Mouse (Mus musculus) kidney, embryonic 16.5 days (tissue): ENCODE results near the gene Lrrc57. TPM values are rescaled to one million over a fixed set of nuclear protein-coding genes. Genes with fewer than 3 reads are reported as not detected.

ENCODE experiments used
- ATAC-seq: fragments of 200-750 bp; cut with Nextera tagmentation; 2 replicates; pipeline ENCODE4 v1.8.0; 2017; ENCODE audit warnings: moderate TSS enrichment; ENCODE audit not compliant: low FRiP score, low TSS enrichment
- H3K27ac ChIP-seq: fragments of 300-500 bp; sonication (generic); 2 replicates; pipeline ENCODE4 v1.5.1; 2014; ENCODE audit warnings: low read length
- H3K27me3 ChIP-seq: fragments of 300-500 bp; sonication (generic); 2 replicates; pipeline ENCODE4 v1.6.1; 2014; ENCODE audit warnings: low read length, control low read depth, mixed read lengths; ENCODE audit not compliant: insufficient read depth
- H3K36me3 ChIP-seq: fragments of 300-500 bp; sonication (generic); 2 replicates; pipeline ENCODE4 v1.6.1; 2014; ENCODE audit warnings: low read length, control low read depth, mixed read lengths; ENCODE audit not compliant: insufficient read depth
- H3K4me1 ChIP-seq: fragments of 300-500 bp; sonication (generic); 2 replicates; pipeline ENCODE4 v1.6.1; 2014; ENCODE audit warnings: low read length, control low read depth, mixed read lengths; ENCODE audit not compliant: insufficient read depth
- H3K4me2 ChIP-seq: fragments of 300-500 bp; sonication (generic); replicated peaks from 2 replicates; pipeline ENCODE4 v1.6.1; 2014; ENCODE audit warnings: low read depth, low read length
- H3K4me3 ChIP-seq: fragments of 300-500 bp; sonication (generic); 2 replicates; pipeline ENCODE4 v1.5.1; 2014; ENCODE audit warnings: mild to moderate bottlenecking, low read length
- H3K9ac ChIP-seq: fragments of 300-500 bp; sonication (generic); replicated peaks from 2 replicates; pipeline ENCODE4 v1.6.1; 2014; ENCODE audit warnings: low read length
- H3K9me3 ChIP-seq: fragments of 300-500 bp; sonication (generic); 2 replicates; pipeline ENCODE4 v1.6.1; 2016; ENCODE audit warnings: low read length, control low read depth
- WGBS: fragments of 180-500 bp; shearing (Covaris S2); extraction: QIAGEN DNeasy Blood & Tissue Kit; methylation state at CpG from one replicate; pipeline ENCODE4 v1.1.7; 2014; 5-methylcytosine and 5-hydroxymethylcytosine counted together
- polyA plus RNA-seq: library from polyadenylated mRNA; unstranded; fragments of >200 nt; fragmentation: Nextera tagmentation; extraction: Ambion mirVana; gene quantifications from 2 replicates; pipeline ENCODE4 v1.2.1, GENCODE M21; 2015

Gene Lrrc57
- polyA plus RNA-seq, 1 experiment from 2014 or later: 23.1 TPM

GRCm38 (mm10) chr2:120558813-120559212 lies 50.5 kb downstream of the Lrrc57 start:
- WGBS: 76% methylated on average over 3 of the region's 3 CpGs
- Histone ChIP-seq H3K9me3 (no peaks in the 10 kb centered on the region), H3K27ac (no peak overlapping the region), H3K9ac (no peak overlapping the region), H3K4me3 (no peak overlapping the region), H3K4me2 (no peak overlapping the region), H3K36me3 (peaks cover 12% of the 10 kb centered on the region; the same call in 1 of the 2 replicates), H3K27me3 (no peaks in the 10 kb centered on the region), H3K4me1 (peaks cover 4% of the 10 kb centered on the region)
- no peak for ATAC-seq

DNA sequence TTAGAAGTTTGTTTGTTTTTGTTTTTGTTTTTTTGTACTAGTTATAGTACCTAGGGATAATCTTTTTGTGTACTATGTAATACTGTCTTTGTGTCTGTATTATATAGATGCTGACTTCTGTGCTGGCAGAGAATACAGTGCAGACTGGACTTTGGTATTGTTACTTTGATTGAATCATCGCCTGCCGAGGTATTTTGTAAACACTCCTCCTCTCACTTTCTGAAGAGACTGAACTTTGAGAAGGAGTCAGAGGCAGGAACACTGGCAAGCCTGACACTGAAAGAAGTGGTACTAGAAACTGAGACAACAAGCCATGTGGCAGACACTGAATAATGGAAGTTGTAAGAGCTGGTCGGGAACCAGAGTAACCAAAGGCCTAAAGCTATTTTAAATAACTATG lies 52.5 kb downstream of the Lrrc57 start:
- no peak overlapping the region for H3K27ac ChIP-seq
- H3K4me2 ChIP-seq: no peak overlapping the region
- H3K9ac ChIP-seq: no peak overlapping the region
- no peaks in the 10 kb centered on the region for H3K27me3 ChIP-seq
- H3K4me3 ChIP-seq: no peak overlapping the region
- H3K9me3 ChIP-seq: no peaks in the 10 kb centered on the region
- ATAC-seq: no peak
- 62% methylated on average over 3 of the region's 3 CpGs for WGBS
- peaks cover 19% of the 10 kb centered on the region for H3K36me3 ChIP-seq
- H3K4me1 ChIP-seq: no peaks in the 10 kb centered on the region

Other genes with a start within 250 kb of the Lrrc57 start
- gene Ganc, start 205.6 kb downstream of the Lrrc57 start, polyA plus RNA-seq: 11.7 and 12.9 TPM in 2 replicates
- 6.4 and 9.6 TPM in 2 replicates for gene Tmem87a, start 205.4 kb downstream of the Lrrc57 start, polyA plus RNA-seq
- gene Capn3, start 153.5 kb downstream of the Lrrc57 start, polyA plus RNA-seq: 1.4 and 1.8 TPM in 2 replicates
- 45.5 and 50.7 TPM in 2 replicates for gene Zfp106, start 45.7 kb downstream of the Lrrc57 start, polyA plus RNA-seq
- 55.2 and 57.4 TPM in 2 replicates for gene Snap23, start 41.8 kb downstream of the Lrrc57 start, polyA plus RNA-seq
- gene Haus2, start 137 bp downstream of the Lrrc57 start, polyA plus RNA-seq: 21.1 and 25.1 TPM in 2 replicates
- gene Stard9, start 19.6 kb upstream of the Lrrc57 start, polyA plus RNA-seq: 4.5 and 5.0 TPM in 2 replicates
- 5.7 and 6.3 TPM in 2 replicates for gene Cdan1, start 240.6 kb upstream of the Lrrc57 start, polyA plus RNA-seq
- gene Ttbk2, start 241.1 kb upstream of the Lrrc57 start, polyA plus RNA-seq: 2.9 and 3.0 TPM in 2 replicates